Mouse (Mus musculus): ENCODE measurements around the gene Serpina5.

Gene Serpina5

DNA sequence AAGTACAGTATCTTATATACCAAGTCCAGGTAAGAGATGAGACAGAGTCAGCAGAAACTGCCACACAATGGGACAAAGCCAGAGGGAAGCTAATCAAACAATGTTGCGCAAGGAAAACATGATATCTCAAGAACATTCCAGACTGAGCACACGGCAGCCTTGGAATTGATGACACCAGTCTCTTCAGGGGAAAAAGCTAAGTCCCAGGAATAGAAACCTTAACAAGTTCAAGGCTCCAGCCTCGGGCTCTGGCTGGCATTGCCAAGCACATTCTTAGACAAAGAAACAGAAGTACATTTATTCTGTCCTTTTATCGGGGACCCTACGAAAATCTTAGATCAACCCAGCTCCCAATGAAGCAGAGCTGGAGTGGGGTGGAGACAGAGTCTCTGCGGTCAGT, at the start of gene Serpina5:
Gene Serpina5, plus strand, starts transcription at position 346 of the 400 bp plus-strand sequence.
- peak; percentile 47 to 58 for DNase-seq (ENCODE audit: inconsistent age in 2 of 2, low spot score in 1 of 2)

DNA sequence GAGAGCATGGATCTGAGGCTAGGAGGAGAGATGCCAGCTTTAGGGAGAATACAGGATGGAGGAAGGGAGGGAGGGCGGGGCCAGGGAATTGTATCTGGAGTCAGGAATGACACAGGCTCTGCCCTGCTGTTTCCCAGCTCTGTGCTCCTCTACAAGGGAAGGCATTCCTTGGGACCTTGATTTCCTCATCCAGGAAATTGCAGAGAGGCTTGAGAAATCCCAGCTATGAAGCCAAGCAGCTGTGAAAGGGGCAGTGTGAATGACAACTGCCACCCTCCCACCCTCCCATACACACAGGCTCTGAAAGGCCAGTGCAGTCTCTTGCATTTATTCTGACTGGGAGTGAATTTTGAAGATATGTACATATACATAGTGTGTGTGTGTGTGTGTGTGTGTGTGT, 46.9 kb upstream of the Serpina5 start:
- no peak for DNase-seq (ENCODE audit: inconsistent age in 2 of 2, low spot score in 1 of 2)

DNA sequence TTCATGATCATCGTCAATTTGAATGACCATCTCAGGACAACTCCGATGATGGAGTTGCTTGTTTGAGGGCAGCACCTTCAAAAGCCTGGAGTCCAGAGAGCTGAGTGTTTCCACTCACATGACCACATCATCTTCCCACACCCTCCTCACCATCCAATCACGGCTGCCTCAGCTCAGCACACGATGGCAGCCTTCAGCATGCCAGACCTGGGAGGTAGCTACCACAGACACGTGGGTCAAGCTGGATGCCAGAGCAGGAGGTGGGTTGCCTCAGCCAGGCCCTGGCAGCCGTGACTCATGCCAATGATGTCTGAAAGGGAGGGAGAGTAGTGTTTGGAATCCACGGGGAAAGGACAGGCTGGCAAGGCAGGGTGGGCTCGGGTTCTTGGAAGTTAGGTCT, 45.2 kb upstream of the Serpina5 start:
- DNase-seq (ENCODE audit: inconsistent age in 2 of 2, low spot score in 1 of 2), result peak in 1 of 2 experiments; percentile 32

DNA sequence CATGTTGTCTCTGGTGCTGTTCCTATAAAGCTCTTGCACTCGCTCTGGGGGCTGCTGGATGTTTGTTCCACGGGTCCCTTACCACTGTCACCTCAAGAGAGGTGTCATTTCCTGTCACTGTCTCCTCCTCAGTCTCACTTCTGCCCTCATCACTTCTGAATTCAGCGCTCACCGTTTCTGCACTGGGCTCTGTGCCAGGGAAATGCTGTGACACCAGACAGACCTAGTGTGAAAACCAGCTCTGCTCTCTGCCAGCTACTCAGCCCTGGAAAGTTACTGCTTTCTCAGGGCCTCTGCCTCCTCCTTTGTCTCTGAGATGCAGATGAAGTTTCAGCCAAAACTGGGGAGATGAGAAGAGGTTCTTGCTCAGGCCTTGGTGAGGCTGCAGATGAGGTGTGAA, 43.9 kb upstream of the Serpina5 start:
- DNase-seq (ENCODE audit: inconsistent age in 2 of 2, low spot score in 1 of 2), result peak in 1 of 2 experiments; percentile 28

DNA sequence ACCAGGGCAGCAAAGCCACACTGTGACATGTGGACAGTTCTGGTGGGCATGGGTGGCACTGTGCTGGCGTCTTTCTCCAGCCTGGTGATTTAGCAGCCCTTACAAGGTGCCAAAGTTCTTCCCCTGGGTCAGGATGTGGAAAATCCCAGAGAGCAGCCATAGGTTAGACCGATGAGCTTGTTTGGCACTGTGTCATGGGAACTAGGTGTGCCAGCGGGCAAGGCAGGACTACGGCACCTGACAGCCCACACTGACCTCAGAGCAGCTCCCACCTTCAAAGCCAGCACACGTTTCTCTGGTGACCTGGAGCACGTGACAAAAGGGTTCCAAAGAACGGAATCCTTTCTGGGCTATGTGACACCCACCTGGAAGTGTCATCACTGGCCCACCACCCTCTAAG, 43.4 kb upstream of the Serpina5 start:
- no peak for DNase-seq (ENCODE audit: inconsistent age in 2 of 2, low spot score in 1 of 2)

DNA sequence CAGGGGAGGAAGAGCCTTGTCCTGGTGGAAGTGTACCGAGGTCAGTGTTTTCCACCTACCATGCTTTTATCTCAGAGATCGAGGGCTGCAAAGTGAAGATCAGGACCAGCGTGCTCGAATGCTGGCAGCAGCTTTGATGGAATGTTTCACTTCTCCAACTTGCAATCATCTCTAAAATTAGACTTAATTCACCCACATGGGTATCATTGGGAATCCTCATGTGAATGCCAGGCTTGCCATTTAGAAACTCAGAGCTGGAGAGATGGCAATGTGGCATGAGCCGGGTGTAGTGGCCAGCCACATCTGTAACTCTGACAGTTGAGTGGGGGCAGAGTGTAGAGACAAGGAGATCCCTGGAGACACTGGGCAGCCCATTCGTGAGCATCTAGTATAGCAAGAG, 40.8 kb upstream of the Serpina5 start:
- no peak for DNase-seq (ENCODE audit: inconsistent age in 2 of 2, low spot score in 1 of 2)

DNA sequence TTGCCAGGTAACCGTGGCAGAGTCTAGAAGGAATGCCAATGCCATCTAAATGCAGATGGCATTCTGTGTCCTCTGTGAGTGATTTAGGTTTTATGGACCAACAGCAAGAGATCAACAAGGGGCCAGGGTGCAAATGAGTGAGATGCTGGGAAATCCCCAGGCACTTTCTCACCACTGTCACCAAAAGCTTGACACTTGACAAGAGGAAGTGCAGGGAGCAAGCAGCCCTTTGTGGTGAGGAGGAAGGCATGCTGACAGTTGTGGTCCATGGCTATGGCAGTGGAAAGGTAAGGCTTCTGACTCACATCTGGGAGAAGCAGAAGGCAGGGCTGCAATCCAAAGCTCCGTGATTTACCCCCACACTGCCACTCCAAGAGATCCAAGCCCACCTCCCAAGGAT, 39.1 kb upstream of the Serpina5 start:
- DNase-seq (ENCODE audit: inconsistent age in 2 of 2, low spot score in 1 of 2), result no peak

DNA sequence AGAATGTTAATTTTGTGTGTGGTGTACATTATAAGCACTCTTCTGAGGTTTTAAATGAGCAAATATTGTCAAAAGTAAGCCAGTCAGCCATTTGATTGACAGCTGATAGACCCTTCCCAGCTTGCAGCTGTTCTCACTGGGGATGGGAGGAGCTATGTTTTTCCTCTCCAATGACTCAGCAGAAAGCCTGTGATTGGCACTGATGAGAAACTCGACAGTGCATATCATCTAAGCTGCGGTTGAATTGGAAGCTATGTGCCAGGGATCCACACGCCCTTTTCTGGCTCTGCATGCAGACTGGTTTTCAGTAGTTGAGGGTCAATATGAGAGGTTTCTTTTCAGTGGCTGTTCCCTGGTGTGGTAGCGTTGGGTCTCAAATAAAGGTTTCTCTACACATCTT, 36.4 kb upstream of the Serpina5 start:
- DNase-seq (ENCODE audit: inconsistent age in 2 of 2, low spot score in 1 of 2), result no peak

DNA sequence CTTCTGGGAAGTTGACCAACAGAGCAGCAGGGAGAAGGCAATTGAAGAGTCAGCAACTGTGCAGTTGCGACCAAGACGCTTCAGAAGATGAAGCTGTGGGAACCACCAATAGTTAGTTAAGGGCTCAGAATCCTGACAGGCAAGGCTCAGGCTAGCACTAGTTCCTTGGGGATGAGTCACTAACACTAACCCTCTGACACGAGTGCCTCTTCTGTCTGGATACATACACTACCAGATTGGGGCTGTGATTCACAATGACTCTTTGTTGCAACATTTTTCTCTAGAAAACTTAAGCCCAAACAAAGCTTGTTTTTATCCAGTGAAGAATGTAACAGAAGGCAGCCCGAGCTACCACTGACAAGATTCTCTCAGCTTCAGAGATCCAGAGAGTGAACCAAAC, 35.9 kb upstream of the Serpina5 start:
- DNase-seq (ENCODE audit: inconsistent age in 2 of 2, low spot score in 1 of 2), result peak in 1 of 2 experiments; percentile 64

DNA sequence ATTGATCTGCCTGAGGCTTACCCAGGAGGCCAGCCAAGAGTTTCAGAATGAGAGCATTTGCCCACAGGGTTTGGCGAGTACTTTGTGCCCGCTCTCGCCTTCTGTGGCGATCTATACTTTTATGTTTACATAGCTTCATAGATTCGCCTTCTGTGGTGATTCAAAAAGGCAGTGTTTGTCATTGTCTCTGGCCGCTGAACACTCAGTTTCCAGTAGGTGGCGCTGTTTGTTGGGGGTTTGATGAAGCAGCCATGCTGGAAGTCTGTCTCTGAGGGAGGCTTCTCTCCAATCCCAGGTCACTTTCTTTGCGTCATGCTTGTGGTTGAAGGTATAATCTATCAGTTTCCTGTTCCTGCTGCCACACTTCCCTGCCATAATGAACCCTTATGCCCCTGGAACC, 34.7 kb upstream of the Serpina5 start:
- DNase-seq (ENCODE audit: inconsistent age in 2 of 2, low spot score in 1 of 2), result peak; percentile 75 to 91

DNA sequence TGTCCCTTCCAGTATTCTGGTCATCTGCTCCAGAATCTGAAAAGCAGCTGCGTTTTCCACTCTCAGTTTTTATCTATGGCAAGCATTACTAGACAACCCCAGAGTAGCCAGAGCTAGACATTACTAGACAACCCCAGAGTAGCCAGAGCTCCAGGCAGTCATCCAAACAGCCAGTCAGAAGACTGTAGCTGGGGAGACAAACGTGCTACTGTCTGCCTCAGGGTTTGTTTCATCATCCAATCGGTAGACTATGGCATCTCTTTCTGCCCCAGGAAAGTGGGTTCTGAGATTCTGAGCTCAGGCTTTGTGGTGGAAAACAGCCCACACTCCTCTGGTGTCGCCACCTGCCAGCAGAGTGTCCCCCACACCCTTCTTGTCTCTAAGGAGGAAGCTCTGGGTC, 33.4 kb upstream of the Serpina5 start:
- peak; percentile 65 to 86 for DNase-seq (ENCODE audit: inconsistent age in 2 of 2, low spot score in 1 of 2)

DNA sequence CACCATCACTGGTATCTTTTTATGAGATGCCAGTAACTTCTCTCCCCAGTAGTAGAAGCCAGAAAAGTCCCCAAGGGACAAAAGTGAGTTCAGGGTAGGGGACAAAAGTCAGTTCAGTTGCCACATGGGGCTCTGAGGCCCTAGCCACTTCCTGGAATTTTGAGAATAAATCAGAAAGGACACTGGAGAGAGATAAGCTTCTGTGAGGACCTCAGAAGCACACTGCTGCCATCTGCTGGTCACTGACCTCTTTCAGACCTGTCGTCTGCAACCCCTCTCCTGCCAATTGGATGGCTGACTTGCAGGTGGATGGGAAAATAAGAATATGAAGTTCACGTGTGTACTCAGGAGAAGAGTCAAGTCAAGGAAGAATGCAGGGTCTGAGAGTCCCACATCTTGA, 31.3 kb upstream of the Serpina5 start:
- peak; percentile 72 to 91 for DNase-seq (ENCODE audit: inconsistent age in 2 of 2, low spot score in 1 of 2)

DNA sequence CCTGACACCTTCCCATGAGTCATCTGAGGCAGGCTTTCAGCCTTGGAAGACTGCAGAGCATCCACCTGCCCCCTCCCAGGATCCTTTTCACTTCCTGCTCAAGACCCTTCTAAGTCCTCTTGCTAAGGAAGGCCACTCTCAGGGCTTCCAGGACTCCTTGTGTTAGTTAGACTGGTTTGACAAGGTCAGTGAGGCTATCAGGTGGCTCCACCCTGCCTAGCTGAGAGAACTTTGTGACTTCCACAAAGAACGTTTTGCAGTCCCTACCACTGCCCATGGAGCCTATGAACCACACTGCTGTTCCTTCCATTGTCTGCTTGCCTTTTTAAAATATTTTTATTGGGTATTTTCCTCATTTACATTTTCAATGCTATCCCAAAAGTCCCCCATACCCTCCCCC, 29.2 kb upstream of the Serpina5 start:
- DNase-seq (ENCODE audit: inconsistent age in 2 of 2, low spot score in 1 of 2), result no peak

DNA sequence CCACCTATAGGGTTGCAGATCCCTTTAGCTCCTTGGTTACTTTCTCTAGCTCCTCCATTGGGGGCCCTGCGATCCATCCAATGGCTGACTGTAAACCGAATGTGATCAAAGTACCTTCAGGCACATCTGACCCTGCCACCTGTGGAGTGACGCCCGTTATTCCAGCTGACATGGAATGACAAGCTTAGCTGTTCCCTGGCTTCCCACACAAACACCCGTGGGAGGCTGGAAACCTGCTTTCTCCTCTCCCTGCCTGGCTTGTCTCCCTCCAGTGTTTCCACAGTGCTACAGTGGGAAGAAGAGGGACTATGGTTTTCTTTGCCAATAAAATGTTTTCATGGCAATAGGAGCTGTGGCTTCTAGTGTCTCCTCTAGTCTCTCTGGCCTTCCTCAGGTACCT, 28.6 kb upstream of the Serpina5 start:
- no peak for DNase-seq (ENCODE audit: inconsistent age in 2 of 2, low spot score in 1 of 2)

DNA sequence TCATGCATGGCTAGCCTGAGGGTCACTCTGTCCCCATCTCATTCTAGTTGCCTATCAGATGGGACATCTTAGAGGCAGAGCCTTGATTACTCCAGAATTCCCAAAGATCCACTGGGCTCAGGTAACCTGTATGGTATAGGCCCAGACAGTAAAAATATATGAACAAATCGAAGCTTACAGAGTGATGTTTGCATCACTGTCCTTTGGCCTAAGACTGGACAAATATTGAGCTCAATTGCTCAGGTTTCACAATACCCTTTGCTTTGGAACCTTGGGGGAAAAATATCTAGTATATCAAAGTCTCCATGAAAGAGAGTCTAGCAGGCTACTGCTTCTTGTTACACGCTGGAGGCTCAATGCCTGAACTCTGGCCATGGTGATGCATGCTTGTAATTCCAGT, 10.8 kb upstream of the Serpina5 start:
- no peak for DNase-seq (ENCODE audit: inconsistent age in 2 of 2, low spot score in 1 of 2)

DNA sequence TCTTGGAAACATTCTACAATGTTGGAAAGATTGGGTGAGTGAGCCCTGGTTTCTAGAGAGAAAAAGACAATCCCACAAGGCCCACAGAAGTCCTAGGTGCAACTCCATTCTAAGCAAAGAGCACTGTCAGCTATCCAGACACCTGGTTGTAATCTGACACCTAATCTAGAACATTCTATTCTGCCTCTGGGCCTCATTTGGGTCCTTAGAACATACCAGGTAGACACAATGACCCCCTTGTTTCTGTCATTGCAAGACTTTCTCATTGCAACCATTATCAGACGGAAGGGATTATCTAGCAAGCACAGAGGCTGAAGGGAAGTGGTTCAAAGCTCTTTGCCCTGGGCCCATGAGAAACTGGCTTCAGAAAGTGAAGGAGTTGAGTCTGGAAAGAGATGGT, 9.6 kb upstream of the Serpina5 start:
- DNase-seq (ENCODE audit: inconsistent age in 2 of 2, low spot score in 1 of 2), result no peak

DNA sequence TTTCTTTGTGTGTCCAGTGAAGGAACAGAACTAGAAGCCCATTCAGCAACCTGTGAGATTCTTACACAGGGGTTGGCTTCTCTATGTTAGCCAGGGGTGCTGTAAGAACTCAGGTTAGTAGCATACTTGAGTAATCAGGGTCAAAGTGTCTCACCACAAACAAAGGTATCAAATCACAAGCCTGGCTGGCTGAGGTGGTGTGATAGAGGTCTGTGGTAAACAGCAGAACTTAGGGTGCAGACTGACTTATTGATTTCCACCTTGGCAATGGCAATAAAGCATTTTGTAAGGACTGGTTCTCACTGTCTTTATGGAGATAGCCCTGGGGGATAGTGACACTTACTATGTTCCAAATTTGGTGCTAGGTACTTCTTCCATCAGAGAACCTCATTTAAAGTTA, 4.9 kb downstream of the Serpina5 start:
- no peak for DNase-seq (ENCODE audit: inconsistent age in 2 of 2, low spot score in 1 of 2)

DNA sequence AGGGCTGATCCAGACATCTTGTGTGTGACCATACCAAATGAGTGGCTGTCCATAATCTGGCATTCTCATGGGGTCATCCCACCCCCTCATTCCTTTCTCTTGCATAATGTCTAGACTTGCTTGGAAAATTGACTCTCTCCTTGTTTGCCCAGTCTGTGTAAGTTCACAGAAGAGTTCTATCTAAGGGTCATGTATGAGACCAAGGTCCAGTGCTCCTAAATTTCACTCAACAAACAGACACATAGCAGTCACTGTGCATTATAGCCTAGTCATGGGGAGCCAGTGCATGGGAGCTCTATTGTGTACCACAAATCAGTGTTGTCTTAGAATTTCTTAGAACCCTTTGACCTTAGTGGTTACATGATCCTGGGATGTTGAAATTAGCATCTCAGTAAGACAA, 6.0 kb downstream of the Serpina5 start:
- DNase-seq (ENCODE audit: inconsistent age in 2 of 2, low spot score in 1 of 2), result no peak

DNA sequence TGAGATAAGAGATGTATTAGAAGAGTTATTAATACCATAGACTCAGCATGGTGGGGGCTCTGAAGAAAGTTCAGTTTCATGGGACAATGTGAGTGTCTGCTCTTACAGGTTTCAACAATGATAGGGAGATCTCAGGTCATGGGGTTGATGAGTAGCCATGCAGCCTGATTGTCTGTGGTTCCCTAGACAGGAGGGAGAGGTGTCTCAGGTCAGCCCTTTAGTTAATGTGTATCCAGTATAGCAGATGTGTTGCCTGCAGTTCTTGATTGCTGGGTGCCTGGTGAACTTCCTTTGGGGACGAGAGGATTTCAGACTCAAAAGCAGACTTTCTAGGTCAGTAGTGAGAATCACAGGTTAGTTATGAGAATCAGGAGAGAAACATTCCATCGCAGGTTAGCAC, 7.6 kb downstream of the Serpina5 start:
- no peak for DNase-seq (ENCODE audit: inconsistent age in 2 of 2, low spot score in 1 of 2)

DNA sequence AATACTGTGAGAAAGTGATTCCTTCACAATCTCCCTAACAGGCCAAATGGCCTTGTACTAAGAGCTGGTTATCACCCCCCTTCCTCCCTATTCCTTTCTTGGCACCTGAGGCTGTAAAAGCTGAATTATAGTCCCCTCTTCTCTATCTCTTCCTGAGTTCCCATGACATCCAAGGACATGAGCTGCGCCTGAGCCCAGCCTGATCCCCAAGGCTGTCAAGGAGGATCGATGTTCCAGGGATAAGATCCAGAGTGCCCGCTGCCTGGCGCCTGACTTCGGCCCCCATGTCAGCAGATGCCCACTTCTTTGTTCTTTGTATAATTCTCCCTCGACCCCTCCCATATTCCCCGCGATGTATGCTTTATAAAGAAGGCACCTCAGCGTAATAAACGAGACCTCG, 11.4 kb downstream of the Serpina5 start, which contains the start of gene Serpina3a:
Gene Serpina3a, plus strand, starts transcription at position 392 of the 400 bp plus-strand sequence.
- DNase-seq (ENCODE audit: inconsistent age in 2 of 2, low spot score in 1 of 2), result peak; percentile 30 to 46

DNA sequence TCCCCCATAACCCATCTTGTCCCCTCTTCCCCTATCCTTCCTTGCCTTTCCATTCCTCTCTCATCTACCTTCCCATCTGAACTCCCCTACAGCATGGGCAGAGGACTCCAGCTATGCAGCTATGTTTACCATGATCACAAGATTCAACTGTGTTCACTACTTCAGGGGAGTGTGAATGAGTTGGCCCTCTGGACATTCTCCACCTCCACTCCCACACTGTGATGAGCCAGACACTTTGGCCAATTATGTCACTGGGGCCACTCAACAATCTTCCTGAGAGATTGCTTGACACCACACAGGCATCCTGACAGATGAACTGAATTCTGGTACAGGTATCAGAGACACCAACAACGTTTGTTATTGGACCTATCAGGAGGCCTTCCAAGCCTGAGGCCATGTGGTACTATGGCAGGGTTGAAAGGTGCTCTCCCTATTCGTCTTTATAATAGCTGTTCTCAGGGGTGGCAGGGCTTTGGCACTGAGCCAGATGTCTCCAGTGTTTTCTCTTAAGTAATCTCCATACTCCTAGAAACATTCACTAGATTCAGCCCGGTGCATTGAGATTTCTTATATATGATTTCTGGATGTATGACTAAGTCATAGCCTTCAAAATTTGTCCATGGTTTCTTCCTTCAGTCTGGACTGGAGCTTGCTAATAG, 14.1 kb downstream of the Serpina5 start:
- no peak for DNase-seq (ENCODE audit: inconsistent age in 2 of 2, low spot score in 1 of 2)

DNA sequence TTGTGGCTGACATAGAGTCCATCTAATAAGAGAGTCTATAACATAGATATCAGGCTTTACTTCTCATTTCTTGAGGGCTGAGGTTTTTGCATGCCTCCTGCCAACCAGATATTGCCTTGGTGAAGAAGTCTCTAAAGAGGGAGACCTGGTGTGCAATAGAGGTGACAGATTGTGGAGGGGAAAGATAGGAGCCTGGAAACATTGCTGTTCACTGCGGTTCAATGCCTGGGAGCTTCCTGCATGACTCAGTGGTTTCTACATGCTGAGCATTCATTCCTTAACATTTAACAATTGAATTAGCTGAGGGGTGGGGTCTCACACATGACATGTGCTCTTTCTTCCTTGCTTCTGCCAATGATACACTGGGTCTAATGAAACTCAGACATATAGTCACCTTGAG, 22.2 kb downstream of the Serpina5 start:
- no peak for DNase-seq (ENCODE audit: inconsistent age in 2 of 2, low spot score in 1 of 2)

DNA sequence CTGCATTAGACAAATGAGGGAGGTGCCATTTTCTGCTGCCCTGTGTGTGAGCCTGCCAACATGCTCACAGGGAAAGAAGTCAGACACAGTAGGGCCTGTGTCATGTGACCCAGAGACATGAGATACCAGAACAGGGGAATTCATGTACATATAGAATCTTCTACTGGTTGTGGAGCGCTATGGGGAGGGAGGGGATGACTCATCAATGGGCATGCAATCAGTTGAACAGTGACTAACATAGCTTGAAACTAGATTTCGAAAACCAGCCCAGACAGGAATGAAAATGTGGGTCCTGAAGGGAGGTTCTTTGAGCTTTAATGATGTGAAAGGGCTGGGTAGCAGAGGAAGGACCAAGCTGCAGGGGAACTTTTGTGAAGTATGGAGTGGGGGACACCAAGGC, 23.1 kb downstream of the Serpina5 start:
- DNase-seq (ENCODE audit: inconsistent age in 2 of 2, low spot score in 1 of 2), result peak in 1 of 2 experiments; percentile 43
